Mouse (Mus musculus) intestine, embryonic 15.5 days (tissue): ENCODE data around the gene Nbas. TPM values are rescaled to one million over a fixed set of nuclear protein-coding genes. Genes with fewer than 3 reads are reported as not detected.
A peak's percentile ranks its signal among the peaks of the same experiment; 100 is the strongest.

ENCODE experiments used
- ATAC-seq: fragments of 200-750 bp; cut with Nextera tagmentation; 2 replicates; pipeline ENCODE4 v1.8.0; 2017; ENCODE audit warnings: moderate TSS enrichment, moderate library complexity
- H3K27ac ChIP-seq: fragments of 300-500 bp; sonication (generic); 2 replicates; pipeline ENCODE4 v1.5.1; 2015; ENCODE audit warnings: mild to moderate bottlenecking, inconsistent platforms
- H3K27me3 ChIP-seq: fragments of 300-500 bp; sonication (generic); replicated peaks from 2 replicates; pipeline ENCODE4 v1.6.1; 2015; ENCODE audit warnings: inconsistent platforms
- H3K36me3 ChIP-seq: fragments of 300-500 bp; sonication (generic); 2 replicates; pipeline ENCODE4 v1.6.1; 2015; ENCODE audit warnings: inconsistent platforms
- H3K4me1 ChIP-seq: fragments of 300-500 bp; sonication (generic); replicated peaks from 2 replicates; pipeline ENCODE4 v1.6.1; 2015; ENCODE audit warnings: inconsistent platforms
- H3K4me2 ChIP-seq: fragments of 300-500 bp; sonication (generic); replicated peaks from 2 replicates; pipeline ENCODE4 v1.6.1; 2015; ENCODE audit warnings: mild to moderate bottlenecking, inconsistent platforms
- H3K4me3 ChIP-seq: fragments of 300-500 bp; sonication (generic); replicated peaks from 2 replicates; pipeline ENCODE4 v1.5.1; 2015; ENCODE audit warnings: inconsistent platforms
- H3K9ac ChIP-seq: fragments of 300-500 bp; sonication (generic); 2 replicates; pipeline ENCODE4 v1.6.1; 2015; ENCODE audit warnings: inconsistent platforms
- H3K9me3 ChIP-seq: fragments of 300-500 bp; sonication (generic); 2 replicates; pipeline ENCODE4 v1.6.1; 2016; ENCODE audit warnings: inconsistent platforms
- WGBS: fragments of 180-500 bp; shearing (Covaris S2); methylation state at CpG from one replicate; pipeline ENCODE4 v1.1.7; 2015; 5-methylcytosine and 5-hydroxymethylcytosine counted together
- polyA plus RNA-seq: library from polyadenylated mRNA; unstranded; fragments of >200 nt; fragmentation: Nextera tagmentation; extraction: Ambion mirVana; gene quantifications from 2 replicates; pipeline ENCODE4 v1.2.1, GENCODE M21; 2015

Nbas gene
- polyA plus RNA-seq, 1 experiment from 2014 or later = 16.4 TPM

GRCm38 (mm10) chr12:13566421-13566820 is 297.5 kb downstream of the Nbas start:
- 80% methylated on average over 7 of the region's 7 CpGs for WGBS
- Histone ChIP-seq H3K4me2 (no peak overlapping the region), H3K9ac (no peak overlapping the region), H3K9me3 (no peaks in the 10 kb centered on the region), H3K4me1 (no peaks in the 10 kb centered on the region), H3K27me3 (no peaks in the 10 kb centered on the region), H3K36me3 (no peaks in the 10 kb centered on the region), H3K27ac (no peak overlapping the region), H3K4me3 (no peak overlapping the region)
- ATAC-seq = no peak

GRCm38 (mm10) chr12:13575158-13575557 is 306.2 kb downstream of the Nbas start:
- Histone ChIP-seq H3K4me1 (peaks cover 3% of the 10 kb centered on the region; the same call in 1 of the 2 replicates), H3K27ac (no peak overlapping the region), H3K4me3 (no peak overlapping the region), H3K9ac (no peak overlapping the region), H3K4me2 (no peak overlapping the region), H3K36me3 (no peaks in the 10 kb centered on the region), H3K27me3 (no peaks in the 10 kb centered on the region), H3K9me3 (no peaks in the 10 kb centered on the region)
- 47% methylated on average over 4 of the region's 4 CpGs for WGBS
- ATAC-seq = peak; percentile 41; the same call in 1 of the 2 replicates

DNA sequence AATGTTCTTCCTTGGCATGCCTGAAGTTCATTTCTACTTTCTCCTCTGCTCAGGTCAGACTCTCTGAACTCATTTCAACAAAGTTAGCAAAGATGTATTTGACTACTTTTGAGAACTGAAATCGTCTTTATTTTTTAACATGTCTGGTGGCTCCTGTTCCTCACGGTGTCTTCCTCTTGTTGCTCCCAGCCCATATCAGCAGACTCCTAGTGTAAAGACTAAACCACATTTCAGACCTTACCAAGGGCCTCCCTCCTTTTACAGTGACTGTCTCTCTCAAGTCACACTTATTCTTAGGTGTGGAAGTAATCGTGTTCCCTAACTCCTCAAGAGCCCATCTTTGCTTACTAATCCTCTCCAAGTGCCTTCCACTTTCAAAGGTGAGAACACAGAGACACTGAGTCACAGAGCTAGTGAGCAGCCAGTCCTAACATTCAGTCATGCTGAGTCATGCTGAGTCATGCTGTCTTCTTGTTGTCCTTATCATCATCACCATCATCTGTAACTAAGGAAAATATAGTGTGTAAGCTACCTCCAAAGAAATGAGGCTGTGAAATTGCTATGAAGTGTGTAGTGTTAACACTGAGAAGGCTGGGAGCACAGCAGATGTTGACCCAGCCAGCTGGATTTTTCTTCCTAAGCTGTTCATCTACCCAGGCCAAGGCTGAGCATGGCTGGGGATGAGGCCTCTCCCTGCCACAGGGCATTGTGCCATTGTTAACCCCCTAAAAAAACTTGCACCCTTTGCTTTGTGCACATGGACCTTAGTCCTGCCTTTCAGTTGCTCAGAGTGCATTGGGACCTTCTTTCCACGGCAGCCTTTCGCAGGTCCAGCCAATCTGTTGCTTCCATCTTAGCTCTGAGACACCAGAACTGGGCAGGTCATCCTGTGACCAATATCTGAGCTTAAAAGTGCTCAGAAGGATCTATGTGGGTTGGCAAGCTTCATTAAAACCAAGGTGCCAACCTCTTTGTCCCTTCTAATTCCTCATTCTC is 307.0 kb downstream of the Nbas start:
- ATAC-seq = no peak
- no peak overlapping the region for H3K4me3 ChIP-seq
- 82% methylated on average over 5 of the region's 5 CpGs for WGBS
- no peaks in the 10 kb centered on the region for H3K27me3 ChIP-seq
- no peaks in the 10 kb centered on the region for H3K9me3 ChIP-seq
- H3K27ac ChIP-seq = no peak overlapping the region
- H3K4me2 ChIP-seq = no peak overlapping the region
- H3K4me1 ChIP-seq = peaks cover 3% of the 10 kb centered on the region; the same call in 1 of the 2 replicates
- H3K36me3 ChIP-seq = no peaks in the 10 kb centered on the region
- no peak overlapping the region for H3K9ac ChIP-seq

- Histone ChIP-seq H3K27me3 (no peaks in the 10 kb centered on the region), H3K36me3 (no peaks in the 10 kb centered on the region), H3K4me3 (no peak overlapping the region), H3K4me2 (no peak overlapping the region), H3K4me1 (peaks cover 3% of the 10 kb centered on the region; the same call in 1 of the 2 replicates), H3K27ac (no peak overlapping the region), H3K9me3 (no peaks in the 10 kb centered on the region), H3K9ac (no peak overlapping the region)
- ATAC-seq = no peak
- WGBS = 53% methylated on average over 4 of the region's 4 CpGs
These were observed 307.8 kb downstream of the Nbas start for GRCm38 (mm10) chr12:13576761-13577160.

- Histone ChIP-seq H3K9me3 (no peaks in the 10 kb centered on the region), H3K4me2 (no peak overlapping the region), H3K4me3 (no peak overlapping the region), H3K9ac (no peak overlapping the region), H3K27me3 (no peaks in the 10 kb centered on the region), H3K27ac (no peak overlapping the region), H3K4me1 (peaks cover 3% of the 10 kb centered on the region; the same call in 1 of the 2 replicates), H3K36me3 (no peaks in the 10 kb centered on the region)
- WGBS = 59% methylated on average over 1 of the region's 1 CpGs
- ATAC-seq = no peak
These were observed 311.9 kb downstream of the Nbas start for GRCm38 (mm10) chr12:13580796-13581195.

GRCm38 (mm10) chr12:13583386-13583785 is 314.5 kb downstream of the Nbas start:
- no peak overlapping the region for H3K4me2 ChIP-seq
- 94% methylated on average over 6 of the region's 6 CpGs for WGBS
- no peak for ATAC-seq
- H3K27ac ChIP-seq = no peak overlapping the region
- no peaks in the 10 kb centered on the region for H3K9me3 ChIP-seq
- no peaks in the 10 kb centered on the region for H3K27me3 ChIP-seq
- H3K4me1 ChIP-seq = no peaks in the 10 kb centered on the region
- H3K36me3 ChIP-seq = no peaks in the 10 kb centered on the region
- H3K4me3 ChIP-seq = no peak overlapping the region
- no peak overlapping the region for H3K9ac ChIP-seq

- no peak overlapping the region for H3K4me2 ChIP-seq
- no peaks in the 10 kb centered on the region for H3K9me3 ChIP-seq
- no peaks in the 10 kb centered on the region for H3K4me1 ChIP-seq
- no peaks in the 10 kb centered on the region for H3K27me3 ChIP-seq
- ATAC-seq = no peak
- H3K9ac ChIP-seq = no peak overlapping the region
- no peak overlapping the region for H3K27ac ChIP-seq
- 85% methylated on average over 6 of the region's 6 CpGs for WGBS
- no peak overlapping the region for H3K4me3 ChIP-seq
- H3K36me3 ChIP-seq = no peaks in the 10 kb centered on the region
These were observed 316.7 kb downstream of the Nbas start for GRCm38 (mm10) chr12:13585527-13586156.

GRCm38 (mm10) chr12:13587675-13588074 is 318.7 kb downstream of the Nbas start:
- no peak overlapping the region for H3K27ac ChIP-seq
- H3K4me3 ChIP-seq = no peak overlapping the region
- H3K9ac ChIP-seq = no peak overlapping the region
- H3K36me3 ChIP-seq = no peaks in the 10 kb centered on the region
- peak; percentile 49; the same call in 1 of the 2 replicates for ATAC-seq
- WGBS = 54% methylated on average over 4 of the region's 4 CpGs
- H3K27me3 ChIP-seq = no peaks in the 10 kb centered on the region
- no peaks in the 10 kb centered on the region for H3K4me1 ChIP-seq
- H3K9me3 ChIP-seq = no peaks in the 10 kb centered on the region
- no peak overlapping the region for H3K4me2 ChIP-seq

DNA sequence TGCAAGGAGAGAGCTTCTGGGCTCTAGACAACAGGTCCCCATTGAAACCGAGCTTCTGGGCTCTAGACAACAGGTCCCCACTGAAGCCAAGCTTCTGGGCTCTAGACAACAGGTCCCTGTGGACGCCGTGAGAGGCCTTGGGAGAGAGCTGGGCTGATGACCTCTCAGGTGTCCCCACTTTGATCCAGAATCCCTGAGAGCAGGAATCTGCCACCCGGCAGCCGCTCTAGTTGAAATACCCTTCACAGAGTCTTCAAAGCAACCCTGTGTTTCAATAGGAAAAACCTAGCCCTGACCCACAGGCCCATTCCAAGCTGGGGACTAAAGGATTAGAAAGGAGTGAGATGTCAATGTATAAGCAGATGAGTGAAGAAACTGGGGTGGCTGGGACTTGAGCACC is 320.1 kb downstream of the Nbas start:
- H3K4me1 ChIP-seq = no peaks in the 10 kb centered on the region
- H3K4me2 ChIP-seq = no peak overlapping the region
- no peak for ATAC-seq
- no peak overlapping the region for H3K27ac ChIP-seq
- no peak overlapping the region for H3K9ac ChIP-seq
- no peak overlapping the region for H3K4me3 ChIP-seq
- no peaks in the 10 kb centered on the region for H3K27me3 ChIP-seq
- no peaks in the 10 kb centered on the region for H3K9me3 ChIP-seq
- no peaks in the 10 kb centered on the region for H3K36me3 ChIP-seq
- 89% methylated on average over 5 of the region's 5 CpGs for WGBS

GRCm38 (mm10) chr12:13594746-13595469 is 326.0 kb downstream of the Nbas start:
- ATAC-seq = no peak
- Histone ChIP-seq H3K4me1 (no peaks in the 10 kb centered on the region), H3K9ac (no peak overlapping the region), H3K9me3 (no peaks in the 10 kb centered on the region), H3K4me2 (no peak overlapping the region), H3K27ac (no peak overlapping the region), H3K27me3 (no peaks in the 10 kb centered on the region), H3K36me3 (no peaks in the 10 kb centered on the region), H3K4me3 (no peak overlapping the region)
- WGBS = 70% methylated on average over 9 of the region's 9 CpGs

DNA sequence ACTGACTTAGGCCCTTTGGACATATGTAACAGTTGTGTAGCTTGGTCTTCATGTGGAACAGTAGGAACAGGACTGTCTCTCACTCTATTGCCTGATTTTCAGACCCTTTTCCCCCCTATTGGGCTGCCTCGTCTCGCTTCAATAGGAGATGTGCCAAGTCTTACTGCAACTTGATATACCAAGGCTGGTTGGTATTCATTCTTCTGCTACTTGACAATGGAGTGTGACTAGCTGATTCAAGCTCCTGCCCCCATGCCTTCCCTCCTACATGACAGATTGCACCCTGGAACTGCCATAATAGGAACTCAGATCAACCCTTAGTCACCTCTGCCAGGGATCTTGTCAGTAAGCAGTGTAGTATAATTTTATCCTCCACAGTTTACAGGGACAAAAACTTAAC is 328.1 kb downstream of the Nbas start:
- Histone ChIP-seq H3K4me1 (no peaks in the 10 kb centered on the region), H3K36me3 (no peaks in the 10 kb centered on the region), H3K27ac (no peak overlapping the region), H3K4me2 (no peak overlapping the region), H3K9me3 (no peaks in the 10 kb centered on the region), H3K27me3 (no peaks in the 10 kb centered on the region), H3K9ac (no peak overlapping the region), H3K4me3 (no peak overlapping the region)
- 85% methylated on average over 2 of the region's 2 CpGs for WGBS
- ATAC-seq = no peak

DNA sequence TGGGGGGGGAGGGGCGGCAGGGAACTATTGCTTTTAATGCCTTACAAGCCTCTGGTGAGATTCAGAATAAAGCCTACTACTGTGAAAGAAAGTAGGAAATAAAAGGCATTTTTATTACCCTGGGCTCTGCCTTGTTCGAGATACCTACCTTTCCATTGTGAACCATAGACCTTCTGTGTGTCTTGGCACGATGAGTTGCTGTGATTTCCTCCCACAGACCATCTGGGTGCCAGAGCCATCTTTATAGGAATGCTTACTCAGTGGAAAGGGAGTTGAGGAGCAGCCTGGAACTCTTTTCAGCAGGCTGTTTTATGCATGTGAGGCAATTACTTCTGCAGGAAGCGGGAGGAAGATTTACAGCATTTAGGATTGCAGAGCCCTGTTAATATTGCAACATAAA is 329.6 kb downstream of the Nbas start:
- H3K4me2 ChIP-seq = no peak overlapping the region
- no peaks in the 10 kb centered on the region for H3K4me1 ChIP-seq
- H3K4me3 ChIP-seq = no peak overlapping the region
- WGBS = 54% methylated on average over 4 of the region's 4 CpGs
- no peaks in the 10 kb centered on the region for H3K9me3 ChIP-seq
- ATAC-seq = no peak
- H3K36me3 ChIP-seq = no peaks in the 10 kb centered on the region
- H3K9ac ChIP-seq = no peak overlapping the region
- H3K27ac ChIP-seq = no peak overlapping the region
- no peaks in the 10 kb centered on the region for H3K27me3 ChIP-seq
